ENCODE assay signal across 8 mouse cellular contexts in the genomic region with DNA sequence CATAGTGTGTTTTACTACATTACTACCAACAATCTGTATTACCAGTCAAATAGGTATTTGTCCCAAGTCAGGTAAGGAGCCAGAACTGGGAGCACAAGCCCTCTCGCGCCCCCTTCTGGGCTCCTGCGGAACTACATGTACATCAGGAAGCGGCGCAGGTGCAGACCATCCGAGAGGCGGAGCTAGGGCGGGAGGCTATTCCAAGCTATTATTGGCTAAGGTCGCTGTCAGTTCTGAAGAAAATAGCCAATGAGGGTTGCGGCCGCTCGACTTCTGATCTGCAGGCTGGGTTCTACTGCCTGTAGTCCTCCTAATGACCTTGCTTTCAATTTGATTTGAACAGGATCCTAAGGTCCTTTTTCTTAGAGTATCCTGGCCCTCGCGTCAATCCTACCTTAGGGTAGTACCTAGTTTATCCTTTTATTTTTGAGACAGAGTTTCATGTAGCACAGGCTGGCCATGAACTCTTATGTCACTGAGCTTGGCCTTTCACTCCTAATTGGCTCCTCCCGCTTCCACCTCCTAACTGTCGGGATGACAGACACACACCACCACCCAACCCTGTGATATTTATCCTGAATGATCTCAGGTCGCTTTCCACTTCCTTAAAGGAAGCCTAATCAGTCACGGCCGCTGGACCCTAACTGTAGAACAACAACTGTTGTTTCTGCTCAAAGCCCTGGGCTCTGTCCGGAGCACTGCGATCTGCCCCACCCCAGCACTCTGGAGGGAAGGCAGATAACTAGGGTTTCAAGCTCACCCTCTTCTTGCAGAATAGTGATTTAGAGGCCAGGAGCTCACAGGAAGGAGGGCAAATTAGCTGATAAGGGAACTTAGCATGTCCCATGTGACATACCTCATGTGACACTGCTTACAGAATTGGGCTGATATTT. TPM values are rescaled to one million over a fixed set of nuclear protein-coding genes. Genes with fewer than 3 reads are reported as not detected.
DNase-seq lines count a peak whose midpoint lies in the region; ATAC-seq lines count a peak whose summit lies in the region.

No protein-coding gene starts in this region.

- peak overlapping the region; percentile 26 for H3K4me3 ChIP-seq in hindbrain, embryonic 13.5 days

- H3K36me3 ChIP-seq in hindbrain, embryonic 13.5 days: no peaks in the 10 kb centered on the region

- H3K9ac ChIP-seq in hindbrain, embryonic 13.5 days: no peak overlapping the region

- peak; percentile 88 for ATAC-seq in hindbrain, embryonic 13.5 days (ENCODE audit: low FRiP score)

- 15% methylated on average over 21 of the region's 21 CpGs for WGBS in hindbrain, embryonic 13.5 days

- peak; percentile 94 for DNase-seq in Muller cell, postnatal 12 days (ENCODE audit: inconsistent ontology term)
- peak; percentile 97 to 98 for DNase-seq in cerebellum, postnatal 10 days
- DNase-seq in frontal cortex, postnatal 10 days (ENCODE audit: low spot score in 2 of 2): peak; percentile 82 to 89
- peak; percentile 93 to 94 for DNase-seq in layer of hippocampus, postnatal 25 days (ENCODE audit: extremely low spot score in 1 of 2, low spot score in 1 of 2)
- DNase-seq in lung, postnatal 25 days (ENCODE audit: low spot score): peak; percentile 97
- peak; percentile 96 for DNase-seq in retina, embryonic 14.5 days (ENCODE audit: low spot score)
- DNase-seq in thymus, postnatal 4 days: peak; percentile 94

- no peak overlapping the region for H3K27ac ChIP-seq in hindbrain, embryonic 13.5 days

- H3K9me3 ChIP-seq in hindbrain, embryonic 13.5 days: no peaks in the 10 kb centered on the region; the same call in 1 of the 2 replicates

- H3K27me3 ChIP-seq in hindbrain, embryonic 13.5 days: 0 out of 2 replicates have a peak, but pooled peaks cover 7% of the 10 kb centered on the region

- H3K4me1 ChIP-seq in hindbrain, embryonic 13.5 days (replicated peaks): peaks cover 25% of the 10 kb centered on the region

- peak overlapping the region; percentile 45 for H3K4me2 ChIP-seq in hindbrain, embryonic 13.5 days

RNA-seq across cellular contexts. Expression of a gene that starts 18.4 kb away (rescaled TPM):
- polyA plus RNA-seq in hindbrain, embryonic 13.5 days (2015; fragmentation: Nextera tagmentation; extraction: Ambion mirVana): 61.8 and 64.7 TPM in 2 replicates
- total RNA-seq in layer of hippocampus, postnatal 25 days (2021): 10 to 100 TPM; 56.7 to 60.1 TPM

RNA-seq across cellular contexts. Expression of a gene that starts 27.5 kb away (rescaled TPM):
- 2.8 and 3.4 TPM in 2 replicates for polyA plus RNA-seq in hindbrain, embryonic 13.5 days (2015; fragmentation: Nextera tagmentation; extraction: Ambion mirVana)
- 10 to 100 TPM; 13.1 to 14.5 TPM for total RNA-seq in layer of hippocampus, postnatal 25 days (2021)

RNA-seq across cellular contexts. Expression of a gene that starts 44.4 kb away (rescaled TPM):
- polyA plus RNA-seq in hindbrain, embryonic 13.5 days (2015; fragmentation: Nextera tagmentation; extraction: Ambion mirVana): 51.1 and 51.8 TPM in 2 replicates
- total RNA-seq in layer of hippocampus, postnatal 25 days (2021): 10 to 100 TPM; 39.1 to 40.0 TPM

RNA-seq across cellular contexts. Expression of a gene that starts 55.2 kb away (rescaled TPM):
- 17.6 and 18.8 TPM in 2 replicates for polyA plus RNA-seq in hindbrain, embryonic 13.5 days (2015; fragmentation: Nextera tagmentation; extraction: Ambion mirVana)
- 10 to 100 TPM; 74.0 to 85.1 TPM for total RNA-seq in layer of hippocampus, postnatal 25 days (2021)
